Mouse (Mus musculus) monocyte, adult 5-6 weeks (primary cell): Measurements from ENCODE around the gene Pclaf. TPM values are rescaled to one million over a fixed set of nuclear protein-coding genes. Genes with fewer than 3 reads are reported as not detected.

ENCODE experiments used
- total RNA-seq: library from RNA; stranded (forward); fragments of 200-1000, 200-491, 200-594 nt; gene quantifications from 3 replicates; pipeline ENCODE4 v1.2.3, GENCODE M21; 2017

Pclaf gene
- total RNA-seq, 1 experiment from 2014 or later: 4.6 TPM

Other genes with a start within 250 kb of the Pclaf start
- gene Oaz2, start 222.2 kb upstream of the Pclaf start, total RNA-seq: 72.0 to 107 TPM (median 78.2 TPM) in 3 replicates
- 3.3 to 5.2 TPM (median 4.8 TPM) in 3 replicates for gene Zfp609, start 62.7 kb upstream of the Pclaf start, total RNA-seq
- gene Trip4, start 18.6 kb downstream of the Pclaf start, total RNA-seq: 28.5 to 53.8 TPM (median 33.5 TPM) in 3 replicates
- gene Csnk1g1, start 18.7 kb downstream of the Pclaf start, total RNA-seq: 23.0 to 65.0 TPM (median 38.0 TPM) in 3 replicates
- gene Ppib, start 170.0 kb downstream of the Pclaf start, total RNA-seq: 628 to 744 TPM (median 641 TPM) in 3 replicates
- 1.3 to 2.6 TPM (median 1.6 TPM) in 3 replicates for gene Snx22, start 179.5 kb downstream of the Pclaf start, total RNA-seq
- gene Snx1, start 236.3 kb downstream of the Pclaf start, total RNA-seq: 118 to 143 TPM (median 135 TPM) in 3 replicates
- 112 to 213 TPM (median 210 TPM) in 3 replicates for gene Ciao2a, start 236.4 kb downstream of the Pclaf start, total RNA-seq